Comparison of ENCODE assay signal across 14 mouse cellular contexts in genomic region chr5:111175842-111176241, GRCm38 (mm10).
A peak's percentile ranks its signal among the peaks of the same experiment; 100 is the strongest.
DNase-seq lines count a peak whose midpoint lies in the region; ATAC-seq lines count a peak whose summit lies in the region.
"Had no signal": no experiment of that assay in that cellular context is flagged by ENCODE, and none has a peak within 500 bp of the region (broad histone marks: within the 10 kb centered on the region; RNA-seq: fewer than 3 reads in every experiment).

No protein-coding gene starts in this region.

- 0 out of 2 replicates have a peak overlapping the region, but pooled peaks have one; percentile 27 for H3K27ac ChIP-seq in hindbrain, embryonic 11.5 days (ENCODE audit: low read depth, low read length)
- H3K27ac ChIP-seq in hindbrain, embryonic 16.5 days (ENCODE audit: low read depth, low read length), result no peak overlapping the region
- peak overlapping the region; percentile 39; the same call in 1 of the 2 replicates for H3K27ac ChIP-seq in neural tube, embryonic 11.5 days (ENCODE audit: low read depth, low read length)
- H3K27ac ChIP-seq in limb, embryonic 13.5 days, result peak overlapping the region; percentile 63; the same call in 1 of the 2 replicates
- H3K27ac ChIP-seq: stomach, postnatal 0 days had no signal

- no peak for DNase-seq in hindbrain, embryonic 11.5 days (ENCODE audit: low spot score)
- DNase-seq in neural tube, embryonic 11.5 days (ENCODE audit: low spot score), result no peak
- no peak for DNase-seq in neural tube, embryonic 10.5 days (ENCODE audit: extremely low spot score, low spot score)
- no peak for DNase-seq in yolk sac, embryonic 10.5 days (ENCODE audit: low spot score)
- no peak for DNase-seq in MN1 (ENCODE audit: low spot score)
- DNase-seq: adrenal gland, postnatal 25 days; cerebellum, postnatal 14 days; gastrocnemius, postnatal 14 days; heart, postnatal 36 days had no signal

- peaks cover 4% of the 10 kb centered on the region for H3K4me1 ChIP-seq in hindbrain, embryonic 11.5 days (replicated peaks; ENCODE audit: control insufficient read depth, insufficient read depth, low read length)
- peaks cover 38% of the 10 kb centered on the region for H3K4me1 ChIP-seq in hindbrain, embryonic 16.5 days (ENCODE audit: control insufficient read depth, insufficient read depth, low read depth, low read length)
- H3K4me1 ChIP-seq in neural tube, embryonic 11.5 days (ENCODE audit: control insufficient read depth, insufficient read depth, low read length), result peaks cover 41% of the 10 kb centered on the region
- peaks cover 70% of the 10 kb centered on the region for H3K4me1 ChIP-seq in limb, embryonic 13.5 days

- H3K4me3 ChIP-seq in hindbrain, embryonic 11.5 days (ENCODE audit: low read depth, low read length), result no peak overlapping the region
- H3K4me3 ChIP-seq in hindbrain, embryonic 16.5 days (ENCODE audit: low read length), result no peak overlapping the region
- no peak overlapping the region for H3K4me3 ChIP-seq in neural tube, embryonic 11.5 days (ENCODE audit: low read depth, low read length)
- H3K4me3 ChIP-seq in limb, embryonic 13.5 days, result no peak overlapping the region

- ATAC-seq in hindbrain, embryonic 11.5 days (ENCODE audit: low FRiP score), result no peak
- ATAC-seq in hindbrain, embryonic 16.5 days, result no peak
- ATAC-seq in neural tube, embryonic 11.5 days (ENCODE audit: insufficient read depth, low FRiP score, low TSS enrichment), result no peak
- no peak for ATAC-seq in limb, embryonic 13.5 days (ENCODE audit: low FRiP score, low read depth)

- no peaks in the 10 kb centered on the region for H3K27me3 ChIP-seq in hindbrain, embryonic 11.5 days (ENCODE audit: control insufficient read depth, insufficient read depth, low read length)
- H3K27me3 ChIP-seq in hindbrain, embryonic 16.5 days (replicated peaks; ENCODE audit: control insufficient read depth, insufficient read depth, low read length), result no peaks in the 10 kb centered on the region
- no peaks in the 10 kb centered on the region for H3K27me3 ChIP-seq in neural tube, embryonic 11.5 days (ENCODE audit: control insufficient read depth, insufficient read depth, low read length)
- H3K27me3 ChIP-seq in limb, embryonic 13.5 days, result no peaks in the 10 kb centered on the region

- WGBS in hindbrain, embryonic 11.5 days, result 62% methylated on average over 9 of the region's 9 CpGs
- WGBS in hindbrain, embryonic 16.5 days, result 41% methylated on average over 9 of the region's 9 CpGs
- 49% methylated on average over 9 of the region's 9 CpGs for WGBS in neural tube, embryonic 11.5 days
- 21% methylated on average over 9 of the region's 9 CpGs for WGBS in limb, embryonic 13.5 days

- H3K9me3 ChIP-seq in hindbrain, embryonic 11.5 days (ENCODE audit: control insufficient read depth, low read length), result no peaks in the 10 kb centered on the region
- H3K9me3 ChIP-seq in hindbrain, embryonic 16.5 days (ENCODE audit: control insufficient read depth, low read length), result no peaks in the 10 kb centered on the region
- H3K9me3 ChIP-seq in neural tube, embryonic 11.5 days (ENCODE audit: control insufficient read depth, low read length), result no peaks in the 10 kb centered on the region
- H3K9me3 ChIP-seq in limb, embryonic 13.5 days, result no peaks in the 10 kb centered on the region

- H3K36me3 ChIP-seq in hindbrain, embryonic 11.5 days (ENCODE audit: control insufficient read depth, insufficient read depth, low read length), result no peaks in the 10 kb centered on the region
- no peaks in the 10 kb centered on the region for H3K36me3 ChIP-seq in hindbrain, embryonic 16.5 days (ENCODE audit: control insufficient read depth, insufficient read depth, low read length)
- H3K36me3 ChIP-seq in neural tube, embryonic 11.5 days (ENCODE audit: control insufficient read depth, insufficient read depth, low read length), result no peaks in the 10 kb centered on the region
- no peaks in the 10 kb centered on the region for H3K36me3 ChIP-seq in limb, embryonic 13.5 days

- no peak overlapping the region for H3K9ac ChIP-seq in hindbrain, embryonic 11.5 days (ENCODE audit: low read depth, low read length)
- no peak overlapping the region for H3K9ac ChIP-seq in hindbrain, embryonic 16.5 days (ENCODE audit: low read depth, low read length)
- H3K9ac ChIP-seq in neural tube, embryonic 11.5 days (ENCODE audit: low read length), result no peak overlapping the region
- H3K9ac ChIP-seq in limb, embryonic 13.5 days, result no peak overlapping the region

- no peak overlapping the region for H3K4me2 ChIP-seq in hindbrain, embryonic 11.5 days (replicated peaks; ENCODE audit: low read depth, low read length)
- no peak overlapping the region; the same call in 1 of the 2 replicates for H3K4me2 ChIP-seq in hindbrain, embryonic 16.5 days (ENCODE audit: low read length)
- H3K4me2 ChIP-seq in neural tube, embryonic 11.5 days (ENCODE audit: low read depth), result no peak overlapping the region
- peak overlapping the region; percentile 55 for H3K4me2 ChIP-seq in limb, embryonic 13.5 days (replicated peaks)
- H3K4me2 ChIP-seq: heart, embryonic 11.5 days; liver, embryonic 11.5 days had no signal
